Mouse (Mus musculus): ENCODE measurements around the gene Pip4k2c.

- no peak for TF ChIP-seq CTCF (IDR thresholded peaks at IDR 0.05)
- no peak for TF ChIP-seq EP300 (IDR thresholded peaks at IDR 0.05)
Observed at GRCm38 (mm10) chr10:127153323-127153722, 58.1 kb downstream of the Pip4k2c start.
